In the genomic region with DNA sequence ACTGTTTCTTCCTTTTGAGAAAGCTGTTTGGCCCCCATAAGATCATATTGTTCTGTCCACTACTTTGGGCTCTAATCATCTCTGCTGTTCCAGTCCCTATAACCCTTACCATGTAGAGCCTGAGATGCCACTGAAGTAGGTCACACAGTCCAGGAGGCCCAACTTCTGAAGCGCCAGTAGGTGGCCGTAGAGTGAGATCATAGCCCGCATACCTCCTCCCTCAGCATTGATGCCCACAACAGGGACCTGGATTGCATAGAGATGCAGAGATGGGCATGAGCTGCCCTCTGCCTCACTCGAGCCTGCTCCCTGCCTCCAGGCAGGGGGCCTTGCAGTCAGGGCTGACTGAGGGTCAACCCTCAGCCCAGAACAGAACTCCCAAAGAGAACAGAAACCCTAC, we compare ENCODE assay signal across 22 mouse cellular contexts. TPM values are rescaled to one million over a fixed set of nuclear protein-coding genes. Genes with fewer than 3 reads are reported as not detected.
"Had no signal": no experiment of that assay in that cellular context is flagged by ENCODE, and none has a peak within 500 bp of the region (broad histone marks: within the 10 kb centered on the region; RNA-seq: fewer than 3 reads in every experiment).

No protein-coding gene starts in this region.

- H3K9me3 ChIP-seq: neural tube, embryonic 13.5 days; neural tube, embryonic 15.5 days; stomach, embryonic 15.5 days had no signal

- H3K4me1 ChIP-seq: neural tube, embryonic 13.5 days; neural tube, embryonic 15.5 days; stomach, embryonic 15.5 days had no signal

- H3K4me3 ChIP-seq: neural tube, embryonic 13.5 days; neural tube, embryonic 15.5 days; stomach, embryonic 15.5 days had no signal

- DNase-seq: retina, postnatal 1 day; right cerebral cortex, adult 18-20 months; right cerebral cortex, postnatal 14 days; right cerebral cortex, postnatal 25 days; right cerebral cortex, postnatal 4 days; spleen, adult 18-20 months; thymus, adult 18-20 months; thymus, adult 2 months; thymus, postnatal 14 days; thymus, postnatal 25 days; thymus, postnatal 36 days; thymus, postnatal 4 days had no signal

- H3K36me3 ChIP-seq: neural tube, embryonic 13.5 days; neural tube, embryonic 15.5 days; stomach, embryonic 15.5 days had no signal

- H3K27me3 ChIP-seq: neural tube, embryonic 13.5 days; neural tube, embryonic 15.5 days; stomach, embryonic 15.5 days had no signal

- H3K27ac ChIP-seq: neural tube, embryonic 13.5 days; neural tube, embryonic 15.5 days; stomach, embryonic 15.5 days; stomach, postnatal 0 days had no signal

- H3K9ac ChIP-seq: neural tube, embryonic 13.5 days; neural tube, embryonic 15.5 days; stomach, embryonic 15.5 days had no signal

- H3K4me2 ChIP-seq: neural tube, embryonic 13.5 days; neural tube, embryonic 15.5 days; stomach, embryonic 15.5 days had no signal

RNA-seq across cellular contexts. Expression of a gene that starts 12.0 kb away (rescaled TPM):
- total RNA-seq: neutrophil, adult 5-6 weeks had no signal
- polyA plus RNA-seq: neural tube, embryonic 14.5 days; small intestine, adult 2 months; stomach, embryonic 14.5 days; stomach, embryonic 15.5 days; urinary bladder, adult 2 months had no signal

RNA-seq across cellular contexts. Expression of a gene that starts 31.8 kb away (rescaled TPM):
- total RNA-seq: neutrophil, adult 5-6 weeks had no signal
- polyA plus RNA-seq: spleen, adult 2 months had no signal

RNA-seq across cellular contexts. Expression of a gene that starts 37.0 kb away (rescaled TPM):
- polyA plus RNA-seq: neural tube, embryonic 13.5 days; neural tube, embryonic 14.5 days; stomach, embryonic 14.5 days had no signal
